8 mouse cellular contexts compared by ENCODE assay signal in genomic region chr5:129778348-129778995, GRCm38 (mm10). TPM values are rescaled to one million over a fixed set of nuclear protein-coding genes. Genes with fewer than 3 reads are reported as not detected.
A peak's percentile ranks its signal among the peaks of the same experiment; 100 is the strongest.
DNase-seq lines count a peak whose midpoint lies in the region; ATAC-seq and TF ChIP-seq lines count a peak whose summit lies in the region.

No protein-coding gene starts in this region.

- H3K4me1 ChIP-seq in heart, embryonic 12.5 days (replicated peaks) = peaks cover 12% of the 10 kb centered on the region; the same call in 1 of the 2 replicates
- peaks cover 26% of the 10 kb centered on the region for H3K4me1 ChIP-seq in E14TG2a.4 (replicated peaks; ENCODE audit: low read depth, low read length)
- H3K4me1 ChIP-seq in forebrain, postnatal 0 days (ENCODE audit: insufficient read depth) = peaks cover 3% of the 10 kb centered on the region; the same call in 1 of the 2 replicates

- peak overlapping the region; percentile 96 for H3K4me2 ChIP-seq in heart, embryonic 12.5 days
- H3K4me2 ChIP-seq in forebrain, postnatal 0 days (ENCODE audit: low read depth) = peak overlapping the region; percentile 84

- intact Hi-C loops in heart, postnatal 10 days (cut with DNase I) = no loop called here

- H3K27ac ChIP-seq in heart, embryonic 12.5 days (ENCODE audit: poor library complexity, severe bottlenecking) = no peak overlapping the region
- no peak overlapping the region for H3K27ac ChIP-seq in forebrain, postnatal 0 days (ENCODE audit: low read depth, low read length)
- no peak overlapping the region for H3K27ac ChIP-seq in macrophage

- 38% methylated on average over 11 of the region's 11 CpGs for WGBS in heart, embryonic 12.5 days
- 39% methylated on average over 11 of the region's 11 CpGs for WGBS in forebrain, postnatal 0 days
- 38% methylated on average over 11 of the region's 11 CpGs for WGBS in macrophage (ENCODE audit: missing documents)

- no peak for ATAC-seq in heart, embryonic 12.5 days (ENCODE audit: insufficient number of reproducible peaks, low FRiP score)
- ATAC-seq in forebrain, postnatal 0 days = 0 out of 2 replicates have a peak, but pooled peaks have one; percentile 5

- peak overlapping the region; percentile 64 for H3K4me3 ChIP-seq in heart, embryonic 12.5 days
- H3K4me3 ChIP-seq in E14TG2a.4 (replicated peaks; ENCODE audit: low read length) (peak overlapping the region; percentile 88), macrophage (ENCODE audit: inconsistent target) (peak overlapping the region; percentile 70)
- H3K4me3 ChIP-seq in forebrain, postnatal 0 days (ENCODE audit: low read depth, low read length) = peak overlapping the region; percentile 44

- H3K27me3 ChIP-seq in heart, embryonic 12.5 days (replicated peaks) = no peaks in the 10 kb centered on the region
- H3K27me3 ChIP-seq in E14TG2a.4 (ENCODE audit: insufficient read depth, low read length) = no peaks in the 10 kb centered on the region
- no peaks in the 10 kb centered on the region for H3K27me3 ChIP-seq in forebrain, postnatal 0 days (ENCODE audit: insufficient read depth, low read length)

- peak overlapping the region; percentile 74 for H3K9ac ChIP-seq in heart, embryonic 12.5 days
- peak overlapping the region; percentile 49 for H3K9ac ChIP-seq in forebrain, postnatal 0 days

- H3K36me3 ChIP-seq in heart, embryonic 12.5 days = no peaks in the 10 kb centered on the region
- peaks cover 20% of the 10 kb centered on the region for H3K36me3 ChIP-seq in E14TG2a.4 (ENCODE audit: insufficient read depth, low read length)
- H3K36me3 ChIP-seq in forebrain, postnatal 0 days (ENCODE audit: insufficient read depth) = no peaks in the 10 kb centered on the region
- H3K36me3 ChIP-seq in macrophage (ENCODE audit: inconsistent target) = no peaks in the 10 kb centered on the region

- no peaks in the 10 kb centered on the region for H3K79me2 ChIP-seq in macrophage (ENCODE audit: inconsistent target)

- no peak for DNase-seq in heart, postnatal 10 days
- DNase-seq in forebrain, postnatal 0 days = no peak
- no peak for DNase-seq in natural killer cell, adult 2 months (ENCODE audit: low spot score in 2 of 2)
- no peak for DNase-seq in ovary, postnatal 10 days (ENCODE audit: low spot score)
- DNase-seq in kidney, adult 18-20 months = no peak

- no peak for TF ChIP-seq CTCF in E14TG2a.4 (conservative IDR thresholded peaks at IDR 0.05; ENCODE audit: low read length)
- TF ChIP-seq CTCF in forebrain, postnatal 0 days (IDR thresholded peaks at IDR 0.05; ENCODE audit: low read depth) = no peak

- H3K9me3 ChIP-seq in heart, embryonic 12.5 days (replicated peaks) = no peaks in the 10 kb centered on the region
- H3K9me3 ChIP-seq in E14TG2a.4 (ENCODE audit: low read length) = no peaks in the 10 kb centered on the region
- H3K9me3 ChIP-seq in forebrain, postnatal 0 days (ENCODE audit: low read length) = no peaks in the 10 kb centered on the region

RNA-seq across cellular contexts. Expression of gene Psph, which starts 8.8 kb away (rescaled TPM):
- 27.0 and 27.4 TPM in 2 replicates for polyA plus RNA-seq in heart, embryonic 12.5 days (2016; fragmentation: Nextera tagmentation; extraction: Ambion mirVana)
- total RNA-seq in heart, postnatal 10 days (2021) = 10 to 100 TPM; 12.4 to 15.9 TPM
- total RNA-seq in forebrain, postnatal 0 days (2014; rRNA removed) = 33.3 and 37.9 TPM in 2 replicates
- 44.6 and 46.3 TPM in 2 replicates for polyA plus RNA-seq in forebrain, postnatal 0 days (2015; fragmentation: Nextera tagmentation; extraction: Ambion mirVana)
- 10 to 100 TPM in 1 of 26 experiments, 1 to 10 TPM in 24, under 1 TPM in 1; 0.90 to 11.7 (median 3.6) TPM for total RNA-seq in macrophage (2018; cell fraction: chromatin; rRNA removed)
- 1 to 10 TPM; 3.7 to 8.4 (median 5.8) TPM for total RNA-seq in macrophage (2018; cell fraction: cytosol; rRNA removed)
- total RNA-seq in macrophage (2018; cell fraction: nucleus; rRNA removed) = 1 to 10 TPM in 25 of 26 experiments, under 1 TPM in 1; 0.74 to 8.3 (median 5.0) TPM
- 3.3 to 6.5 TPM (median 5.6 TPM) in 3 replicates for polyA plus RNA-seq in macrophage (2018)

RNA-seq across cellular contexts. Expression of gene Nipsnap2, which starts 53.6 kb away (rescaled TPM):
- polyA plus RNA-seq in heart, embryonic 12.5 days (2016; fragmentation: Nextera tagmentation; extraction: Ambion mirVana) = 264 and 276 TPM in 2 replicates
- total RNA-seq in heart, postnatal 10 days (2021) = 100 to 1,000 TPM; 591 to 619 TPM
- total RNA-seq in forebrain, postnatal 0 days (2014; rRNA removed) = 71.7 and 83.2 TPM in 2 replicates
- 90.8 and 97.9 TPM in 2 replicates for polyA plus RNA-seq in forebrain, postnatal 0 days (2015; fragmentation: Nextera tagmentation; extraction: Ambion mirVana)
- 10 to 100 TPM; 13.3 to 54.7 (median 41.4) TPM for total RNA-seq in macrophage (2018; cell fraction: chromatin; rRNA removed)
- total RNA-seq in macrophage (2018; cell fraction: cytosol; rRNA removed) = 10 to 100 TPM; 36.1 to 51.9 (median 44.5) TPM
- total RNA-seq in macrophage (2018; cell fraction: nucleus; rRNA removed) = 10 to 100 TPM; 11.3 to 39.3 (median 26.8) TPM
- polyA plus RNA-seq in macrophage (2018) = 42.7 to 57.0 TPM (median 51.5 TPM) in 3 replicates
